Mouse (Mus musculus) urinary bladder, postnatal 10 days (tissue): Measurements from ENCODE around the gene Sds.
A peak's percentile ranks its signal among the peaks of the same experiment; 100 is the strongest.

Experiments
- DNase-seq: peaks from one replicate; pipeline ENCODE4 v3.0.0; 2022; ENCODE audit warnings: low spot score

Sds gene

GRCm38 (mm10) chr5:120439887-120440670 lies 36.2 kb upstream of the Sds start:
- no peak for DNase-seq

- DNase-seq = peak; percentile 66
Measured at GRCm38 (mm10) chr5:120440733-120441132, 35.6 kb upstream of the Sds start.

GRCm38 (mm10) chr5:120447305-120447704 lies 29.0 kb upstream of the Sds start:
- no peak for DNase-seq

GRCm38 (mm10) chr5:120454756-120455337 lies 21.5 kb upstream of the Sds start:
- DNase-seq = no peak

GRCm38 (mm10) chr5:120456253-120456652 lies 20.1 kb upstream of the Sds start:
- no peak for DNase-seq

- no peak for DNase-seq
Measured at GRCm38 (mm10) chr5:120456841-120457554, 19.3 kb upstream of the Sds start.

GRCm38 (mm10) chr5:120457628-120458027 lies 18.7 kb upstream of the Sds start:
- DNase-seq = no peak

- no peak for DNase-seq
Measured at GRCm38 (mm10) chr5:120459133-120459532, 17.2 kb upstream of the Sds start.

GRCm38 (mm10) chr5:120461902-120462301 lies 14.4 kb upstream of the Sds start:
- no peak for DNase-seq

GRCm38 (mm10) chr5:120464321-120464720 lies 12.0 kb upstream of the Sds start:
- DNase-seq = no peak

- no peak for DNase-seq
Measured at GRCm38 (mm10) chr5:120465062-120465461, 11.3 kb upstream of the Sds start.

GRCm38 (mm10) chr5:120465860-120466259 lies 10.5 kb upstream of the Sds start:
- no peak for DNase-seq

GRCm38 (mm10) chr5:120467026-120467425 lies 9.3 kb upstream of the Sds start:
- DNase-seq = no peak

- no peak for DNase-seq
Measured at GRCm38 (mm10) chr5:120468336-120468735, 8.0 kb upstream of the Sds start.

GRCm38 (mm10) chr5:120468830-120469229 lies 7.5 kb upstream of the Sds start:
- no peak for DNase-seq

- DNase-seq = no peak
Measured at GRCm38 (mm10) chr5:120471538-120471937, 4.8 kb upstream of the Sds start.

GRCm38 (mm10) chr5:120472770-120473169 lies 3.6 kb upstream of the Sds start, which contains the start of gene Sdsl:
Gene Sdsl, minus strand, starts transcription at chr5:120472810.
- no peak for DNase-seq

- no peak for DNase-seq
Measured at GRCm38 (mm10) chr5:120473361-120473760, 3.0 kb upstream of the Sds start.

- no peak for DNase-seq
Measured at GRCm38 (mm10) chr5:120475861-120476260, 465 bp upstream of the Sds start.

- no peak for DNase-seq
Measured at GRCm38 (mm10) chr5:120477993-120478392, 1.7 kb downstream of the Sds start.

GRCm38 (mm10) chr5:120479538-120479937 lies 3.2 kb downstream of the Sds start:
- DNase-seq = no peak

- no peak for DNase-seq
Measured at GRCm38 (mm10) chr5:120481205-120481604, 4.9 kb downstream of the Sds start.

- DNase-seq = no peak
Measured at GRCm38 (mm10) chr5:120483399-120483798, 7.1 kb downstream of the Sds start.
